Mouse (Mus musculus) kidney, embryonic 14.5 days (tissue): ENCODE measurements around the gene Pold3. TPM values are rescaled to one million over a fixed set of nuclear protein-coding genes. Genes with fewer than 3 reads are reported as not detected.

Experiments
- polyA plus RNA-seq: library from polyadenylated mRNA; unstranded; fragments of >200 nt; fragmentation: Nextera tagmentation; extraction: Ambion mirVana; gene quantifications from 2 replicates; pipeline ENCODE4 v1.2.1, GENCODE M21; 2014

Gene Pold3
- polyA plus RNA-seq, 1 experiment from 2014 or later, result 67.7 TPM

Other genes starting within 250 kb of the Pold3 start
- gene Rnf169, start 141.1 kb downstream of the Pold3 start, polyA plus RNA-seq, result 7.3 and 8.2 TPM in 2 replicates
- gene Chrdl2, start 115.4 kb downstream of the Pold3 start, polyA plus RNA-seq, result 0.32 and 0.84 TPM in 2 replicates
- 27.0 and 34.2 TPM in 2 replicates for gene Lipt2, start 37.7 kb upstream of the Pold3 start, polyA plus RNA-seq
- 2.4 and 4.9 TPM in 2 replicates for gene Kcne3, start 54.9 kb upstream of the Pold3 start, polyA plus RNA-seq
- gene Pgm2l1, start 105.8 kb upstream of the Pold3 start, polyA plus RNA-seq, result 5.5 and 5.9 TPM in 2 replicates
- 7.3 and 8.6 TPM in 2 replicates for gene P4ha3, start 164.0 kb upstream of the Pold3 start, polyA plus RNA-seq